Mouse (Mus musculus): ENCODE data around the gene Tmem117. TPM values are rescaled to one million over a fixed set of nuclear protein-coding genes. Genes with fewer than 3 reads are reported as not detected.

The Tmem117 gene
- polyA plus RNA-seq, 1 experiment from 2014 or later = 7.7 TPM

- in situ Hi-C loops (cut with MboI; ENCODE audit: low pct_unique_long_range_greater_than_20kb) = no loop called here
- no peaks in the 10 kb centered on the region for H3K27me3 ChIP-seq
- ATAC-seq (no peak), DNase-seq (ENCODE audit: low read depth, low spot score) (no peak)
- POLR2A ChIA-PET = interaction anchor here (0.7 kb wide), 1 partner anchor 41 kb away, joined by 3 read pairs; no protein-coding TSS in a partner anchor
- CTCF ChIA-PET = interaction anchor here (1.2 to 1.5 kb wide), 2 partner anchors 20 to 48 kb away, joined by 3 to 4 read pairs; no protein-coding TSS in a partner anchor
- TF ChIP-seq CTCF (IDR thresholded peaks at IDR 0.05) = no peak
Observed at GRCm38 (mm10) chr15:95068023-95068422, 439.0 kb downstream of the Tmem117 start.

GRCm38 (mm10) chr15:95068799-95069198 is 439.8 kb downstream of the Tmem117 start:
- no peaks in the 10 kb centered on the region for H3K27me3 ChIP-seq
- POLR2A ChIA-PET = interaction anchor here (0.7 kb wide), 1 partner anchor 40 kb away, joined by 3 read pairs; no protein-coding TSS in a partner anchor
- no peak for TF ChIP-seq CTCF (IDR thresholded peaks at IDR 0.05)
- CTCF ChIA-PET = interaction anchor here (1.2 to 1.5 kb wide), 2 partner anchors 21 to 47 kb away, joined by 3 to 4 read pairs; no protein-coding TSS in a partner anchor
- in situ Hi-C loops (cut with MboI; ENCODE audit: low pct_unique_long_range_greater_than_20kb) = no loop called here
- ATAC-seq = no peak
- DNase-seq (ENCODE audit: low read depth, low spot score) = no peak

- ChIA-PET POLR2A (no interaction called here), CTCF (interaction anchor here (1.0 kb wide), 1 partner anchor 10 kb away, joined by 3 read pairs; no protein-coding TSS in a partner anchor)
- no peaks in the 10 kb centered on the region for H3K27me3 ChIP-seq
- in situ Hi-C loops (cut with MboI; ENCODE audit: low pct_unique_long_range_greater_than_20kb) = no loop called here
- DNase-seq (ENCODE audit: low read depth, low spot score) (no peak), ATAC-seq (no peak)
- TF ChIP-seq CTCF (IDR thresholded peaks at IDR 0.05) = no peak
Observed at GRCm38 (mm10) chr15:95070881-95071280, 441.8 kb downstream of the Tmem117 start.

- ChIA-PET CTCF (no interaction called here), POLR2A (interaction anchor here (0.6 kb wide), 1 partner anchor 68 kb away, joined by 6 read pairs; no protein-coding TSS in a partner anchor)
- no peak for TF ChIP-seq CTCF (IDR thresholded peaks at IDR 0.05)
- no peaks in the 10 kb centered on the region for H3K27me3 ChIP-seq
- in situ Hi-C loops (cut with MboI; ENCODE audit: low pct_unique_long_range_greater_than_20kb) = no loop called here
- no peak for ATAC-seq
- no peak for DNase-seq (ENCODE audit: low read depth, low spot score)
Observed at GRCm38 (mm10) chr15:95075356-95075755, 446.3 kb downstream of the Tmem117 start.

GRCm38 (mm10) chr15:95081654-95082053 is 452.6 kb downstream of the Tmem117 start:
- in situ Hi-C loops (cut with MboI; ENCODE audit: low pct_unique_long_range_greater_than_20kb) = no loop called here
- ATAC-seq (no peak), DNase-seq (ENCODE audit: low read depth, low spot score) (no peak)
- ChIA-PET CTCF (no interaction called here), POLR2A (no interaction called here)
- TF ChIP-seq CTCF (IDR thresholded peaks at IDR 0.05) = no peak
- H3K27me3 ChIP-seq = no peaks in the 10 kb centered on the region

- ATAC-seq (no peak), DNase-seq (ENCODE audit: low read depth, low spot score) (no peak)
- CTCF ChIA-PET = no interaction called here
- in situ Hi-C loops (cut with MboI; ENCODE audit: low pct_unique_long_range_greater_than_20kb) = no loop called here
- POLR2A ChIA-PET = no interaction called here
- no peaks in the 10 kb centered on the region for H3K27me3 ChIP-seq
- no peak for TF ChIP-seq CTCF (IDR thresholded peaks at IDR 0.05)
Observed at GRCm38 (mm10) chr15:95085962-95086361, 456.9 kb downstream of the Tmem117 start.

GRCm38 (mm10) chr15:95100133-95100532 is 471.1 kb downstream of the Tmem117 start:
- in situ Hi-C loops (cut with MboI; ENCODE audit: low pct_unique_long_range_greater_than_20kb) = no loop called here
- ATAC-seq (no peak), DNase-seq (ENCODE audit: low read depth, low spot score) (no peak)
- no peaks in the 10 kb centered on the region for H3K27me3 ChIP-seq
- CTCF ChIA-PET = no interaction called here
- POLR2A ChIA-PET = no interaction called here
- no peak for TF ChIP-seq CTCF (IDR thresholded peaks at IDR 0.05)

GRCm38 (mm10) chr15:95101522-95101921 is 472.5 kb downstream of the Tmem117 start:
- in situ Hi-C loops (cut with MboI; ENCODE audit: low pct_unique_long_range_greater_than_20kb) = no loop called here

GRCm38 (mm10) chr15:95107246-95107809 is 478.3 kb downstream of the Tmem117 start:
- POLR2A ChIA-PET = no interaction called here
- no peak for ATAC-seq
- CTCF ChIA-PET = no interaction called here
- DNase-seq (ENCODE audit: low read depth, low spot score) = no peak
- in situ Hi-C loops (cut with MboI; ENCODE audit: low pct_unique_long_range_greater_than_20kb) = no loop called here
- no peaks in the 10 kb centered on the region for H3K27me3 ChIP-seq
- no peak for TF ChIP-seq CTCF (IDR thresholded peaks at IDR 0.05)

More at GRCm38 (mm10) chr15:95101522-95101921, 472.5 kb downstream of the Tmem117 start:
- ChIA-PET POLR2A (no interaction called here), CTCF (no interaction called here)
- no peak for DNase-seq (ENCODE audit: low read depth, low spot score)
- no peaks in the 10 kb centered on the region for H3K27me3 ChIP-seq
- TF ChIP-seq CTCF (IDR thresholded peaks at IDR 0.05) = no peak
- no peak for ATAC-seq

- ATAC-seq (no peak), DNase-seq (ENCODE audit: low read depth, low spot score) (no peak)
- TF ChIP-seq CTCF (IDR thresholded peaks at IDR 0.05) = no peak
- ChIA-PET POLR2A (interaction anchor here (0.6 kb wide), 1 partner anchor 40 kb away, joined by 3 read pairs; no protein-coding TSS in a partner anchor), CTCF (interaction anchor here (3.0 kb wide), 1 partner anchor 15 kb away, joined by 8 read pairs; no protein-coding TSS in a partner anchor)
- in situ Hi-C loops (cut with MboI; ENCODE audit: low pct_unique_long_range_greater_than_20kb) = no loop called here
- H3K27me3 ChIP-seq = no peaks in the 10 kb centered on the region
Observed at GRCm38 (mm10) chr15:95108626-95109025, 479.6 kb downstream of the Tmem117 start.

GRCm38 (mm10) chr15:95131401-95131800 is 502.4 kb downstream of the Tmem117 start:
- DNase-seq (ENCODE audit: low read depth, low spot score) (no peak), ATAC-seq (no peak)
- TF ChIP-seq CTCF (IDR thresholded peaks at IDR 0.05) = no peak
- CTCF ChIA-PET = interaction anchor here (0.6 kb wide), 1 partner anchor 14 kb away, joined by 3 read pairs; no protein-coding TSS in a partner anchor
- POLR2A ChIA-PET = interaction anchor here (0.5 kb wide), 1 partner anchor 1383 kb away, joined by 3 read pairs; no protein-coding TSS in a partner anchor
- in situ Hi-C loops (cut with MboI; ENCODE audit: low pct_unique_long_range_greater_than_20kb) = no loop called here
- no peaks in the 10 kb centered on the region for H3K27me3 ChIP-seq
